Mouse (Mus musculus) intestine, embryonic 15.5 days (tissue): ENCODE data around the gene Ppp1r13l. TPM values are rescaled to one million over a fixed set of nuclear protein-coding genes. Genes with fewer than 3 reads are reported as not detected.

Experiments
- ATAC-seq: fragments of 200-750 bp; cut with Nextera tagmentation; 2 replicates; pipeline ENCODE4 v1.8.0; 2017; ENCODE audit warnings: moderate TSS enrichment, moderate library complexity
- H3K27ac ChIP-seq: fragments of 300-500 bp; sonication (generic); 2 replicates; pipeline ENCODE4 v1.5.1; 2015; ENCODE audit warnings: mild to moderate bottlenecking, inconsistent platforms
- H3K27me3 ChIP-seq: fragments of 300-500 bp; sonication (generic); replicated peaks from 2 replicates; pipeline ENCODE4 v1.6.1; 2015; ENCODE audit warnings: inconsistent platforms
- H3K36me3 ChIP-seq: fragments of 300-500 bp; sonication (generic); 2 replicates; pipeline ENCODE4 v1.6.1; 2015; ENCODE audit warnings: inconsistent platforms
- H3K4me1 ChIP-seq: fragments of 300-500 bp; sonication (generic); replicated peaks from 2 replicates; pipeline ENCODE4 v1.6.1; 2015; ENCODE audit warnings: inconsistent platforms
- H3K4me2 ChIP-seq: fragments of 300-500 bp; sonication (generic); replicated peaks from 2 replicates; pipeline ENCODE4 v1.6.1; 2015; ENCODE audit warnings: mild to moderate bottlenecking, inconsistent platforms
- H3K4me3 ChIP-seq: fragments of 300-500 bp; sonication (generic); replicated peaks from 2 replicates; pipeline ENCODE4 v1.5.1; 2015; ENCODE audit warnings: inconsistent platforms
- H3K9ac ChIP-seq: fragments of 300-500 bp; sonication (generic); 2 replicates; pipeline ENCODE4 v1.6.1; 2015; ENCODE audit warnings: inconsistent platforms
- H3K9me3 ChIP-seq: fragments of 300-500 bp; sonication (generic); 2 replicates; pipeline ENCODE4 v1.6.1; 2016; ENCODE audit warnings: inconsistent platforms
- WGBS: fragments of 180-500 bp; shearing (Covaris S2); methylation state at CpG from one replicate; pipeline ENCODE4 v1.1.7; 2015; 5-methylcytosine and 5-hydroxymethylcytosine counted together
- polyA plus RNA-seq: library from polyadenylated mRNA; unstranded; fragments of >200 nt; fragmentation: Nextera tagmentation; extraction: Ambion mirVana; gene quantifications from 2 replicates; pipeline ENCODE4 v1.2.1, GENCODE M21; 2015

The Ppp1r13l gene
- polyA plus RNA-seq, 1 experiment from 2014 or later, result 4.8 TPM

DNA sequence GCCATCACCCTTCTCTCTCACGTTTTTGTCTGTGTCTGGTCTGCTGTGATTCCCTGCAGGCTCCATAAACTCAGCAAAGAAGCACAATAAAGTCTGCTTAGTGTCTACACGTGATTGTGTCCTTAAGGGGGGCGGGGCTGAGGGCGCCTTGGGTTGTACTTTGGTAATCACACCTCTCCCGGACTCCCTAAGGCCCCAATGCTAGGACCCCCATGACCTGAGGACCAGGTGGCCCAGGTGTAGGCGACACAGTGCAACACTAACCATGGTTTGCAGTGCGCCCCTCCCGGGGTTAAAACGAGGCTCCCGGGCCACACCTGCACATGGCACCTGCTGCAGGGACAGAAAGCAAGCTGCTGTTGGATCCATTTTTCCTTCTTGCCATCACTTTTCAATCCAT lies 18.3 kb upstream of the Ppp1r13l start:
- no peak overlapping the region for H3K9ac ChIP-seq
- H3K4me2 ChIP-seq, result peak overlapping the region; percentile 94
- H3K27me3 ChIP-seq, result no peaks in the 10 kb centered on the region
- ATAC-seq, result no peak
- H3K36me3 ChIP-seq, result no peaks in the 10 kb centered on the region
- 17% methylated on average over 10 of the region's 10 CpGs for WGBS
- peaks cover 36% of the 10 kb centered on the region for H3K4me1 ChIP-seq
- H3K27ac ChIP-seq, result no peak overlapping the region
- H3K4me3 ChIP-seq, result peak overlapping the region; percentile 45; the same call in 1 of the 2 replicates
- no peaks in the 10 kb centered on the region for H3K9me3 ChIP-seq

DNA sequence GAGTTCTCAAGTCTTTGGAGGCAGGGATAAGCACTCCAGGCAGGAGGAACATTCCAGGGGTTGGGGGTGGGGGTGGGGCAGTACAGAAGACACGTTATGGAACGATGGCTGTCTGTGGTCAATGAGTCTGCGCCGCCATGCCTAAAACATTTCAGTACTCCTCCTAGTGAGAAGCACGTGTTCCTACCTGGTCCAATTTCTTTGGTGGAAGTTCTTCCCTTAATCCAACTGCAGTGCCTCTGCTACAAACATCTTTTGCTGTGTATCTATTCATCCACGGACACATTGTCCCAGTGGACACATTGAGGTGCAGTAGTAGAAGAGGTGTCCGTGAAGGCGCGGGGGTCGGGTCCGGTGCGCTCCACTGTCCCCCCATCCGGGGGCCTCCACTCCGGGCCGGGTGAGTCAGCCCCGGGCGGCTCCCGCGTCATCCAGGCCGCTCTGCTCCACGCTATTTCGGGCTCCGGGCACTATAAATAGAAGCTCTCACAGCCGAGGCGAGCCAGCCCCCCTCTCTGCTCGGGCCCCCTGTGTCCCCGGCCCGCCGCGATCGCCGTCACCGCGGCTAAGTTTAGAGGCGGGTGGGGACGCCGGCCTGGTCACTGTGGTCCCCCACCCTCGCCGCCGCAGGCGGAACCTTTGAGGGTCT lies 17.7 kb upstream of the Ppp1r13l start:
- peak overlapping the region; percentile 94 for H3K4me2 ChIP-seq
- H3K36me3 ChIP-seq, result no peaks in the 10 kb centered on the region
- no peaks in the 10 kb centered on the region for H3K27me3 ChIP-seq
- peak overlapping the region; percentile 45 for H3K4me3 ChIP-seq
- peak; percentile 12; the same call in 1 of the 2 replicates for ATAC-seq
- under 1% methylated on average over 41 of the region's 41 CpGs for WGBS
- H3K27ac ChIP-seq, result peak overlapping the region; percentile 7; the same call in 1 of the 2 replicates
- H3K9me3 ChIP-seq, result no peaks in the 10 kb centered on the region
- H3K4me1 ChIP-seq, result peaks cover 36% of the 10 kb centered on the region
- peak overlapping the region; percentile 44 for H3K9ac ChIP-seq

DNA sequence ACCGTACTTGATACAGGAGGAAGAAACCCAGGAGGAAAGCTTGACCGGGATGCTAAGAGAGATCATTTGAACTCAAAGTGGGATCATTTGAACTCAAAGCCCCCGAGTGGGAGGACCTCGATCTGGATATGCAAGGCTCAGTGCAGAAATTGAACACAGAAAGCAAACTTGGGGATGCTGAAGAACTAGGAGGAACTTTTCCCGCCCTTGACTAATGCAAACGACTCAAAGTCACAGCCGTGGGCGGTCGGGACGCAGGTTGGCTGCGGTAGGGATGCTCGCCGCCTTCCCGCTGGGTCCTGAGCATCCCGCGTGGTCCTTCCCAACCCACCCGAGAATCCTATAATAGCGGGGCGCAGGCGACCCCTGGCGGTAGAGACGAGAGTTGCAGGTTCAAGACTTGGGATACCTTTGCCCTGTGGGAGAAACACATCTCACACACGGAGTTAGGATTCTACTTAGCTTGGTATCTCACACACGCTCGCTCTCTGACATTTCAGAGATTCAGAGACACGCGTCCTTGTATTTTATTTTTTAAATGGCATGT lies 17.0 kb upstream of the Ppp1r13l start:
- no peaks in the 10 kb centered on the region for H3K27me3 ChIP-seq
- ATAC-seq, result 0 out of 2 replicates have a peak, but pooled peaks have one; percentile 2
- H3K9ac ChIP-seq, result peak overlapping the region; percentile 44
- H3K4me3 ChIP-seq, result peak overlapping the region; percentile 45
- under 1% methylated on average over 27 of the region's 27 CpGs for WGBS
- H3K9me3 ChIP-seq, result no peaks in the 10 kb centered on the region
- peak overlapping the region; percentile 94 for H3K4me2 ChIP-seq
- peak overlapping the region; percentile 7; the same call in 1 of the 2 replicates for H3K27ac ChIP-seq
- H3K4me1 ChIP-seq, result peaks cover 36% of the 10 kb centered on the region
- H3K36me3 ChIP-seq, result no peaks in the 10 kb centered on the region

DNA sequence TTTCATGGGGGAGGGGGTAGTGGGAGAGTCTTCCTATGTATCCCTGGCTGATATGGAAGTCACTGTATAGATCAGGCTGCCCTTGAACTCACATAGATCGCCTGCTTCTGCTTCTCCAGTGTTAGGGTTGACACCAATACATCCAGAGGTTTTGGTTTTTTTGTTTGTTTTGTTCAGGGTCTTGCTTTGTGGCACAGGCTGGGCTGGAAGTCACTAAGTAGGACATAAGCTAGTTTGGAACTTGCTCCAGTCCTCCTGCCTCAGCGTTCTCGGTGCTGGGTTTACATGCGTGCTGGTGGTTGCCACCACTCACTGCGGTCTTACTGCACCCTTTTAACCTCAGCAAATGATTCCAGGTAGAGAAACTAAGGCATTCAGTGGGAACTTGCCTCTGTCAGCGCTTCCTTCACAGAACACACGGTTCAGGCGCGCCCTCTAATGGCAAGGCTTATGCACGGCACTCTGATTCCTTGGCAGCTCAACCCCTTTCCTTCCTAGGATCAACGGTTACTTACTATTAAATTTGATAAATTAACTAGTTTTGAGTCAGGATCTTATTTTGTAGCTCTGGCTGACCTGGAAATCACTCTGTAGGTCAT lies 16.2 kb upstream of the Ppp1r13l start:
- peak overlapping the region; percentile 6; the same call in 1 of the 2 replicates for H3K9ac ChIP-seq
- no peak for ATAC-seq
- no peak overlapping the region for H3K27ac ChIP-seq
- no peak overlapping the region for H3K4me3 ChIP-seq
- no peaks in the 10 kb centered on the region for H3K9me3 ChIP-seq
- peaks cover 36% of the 10 kb centered on the region for H3K4me1 ChIP-seq
- under 1% methylated on average over 11 of the region's 11 CpGs for WGBS
- peak overlapping the region; percentile 94 for H3K4me2 ChIP-seq
- no peaks in the 10 kb centered on the region; the same call in 1 of the 2 replicates for H3K36me3 ChIP-seq
- H3K27me3 ChIP-seq, result no peaks in the 10 kb centered on the region

GRCm38 (mm10) chr7:19344237-19344847 lies 15.2 kb upstream of the Ppp1r13l start, which contains the start of gene Ercc1:
Gene Ercc1 (plus strand): TSS chr7:19344778.
- Histone ChIP-seq H3K9me3 (no peaks in the 10 kb centered on the region), H3K4me3 (peak within 1 kb of the TSS; percentile 77), H3K36me3 (no peaks in the 10 kb centered on the region; the same call in 1 of the 2 replicates), H3K4me2 (peak within 1 kb of the TSS; percentile 94), H3K4me1 (peaks cover 36% of the 10 kb centered on the region), H3K27ac (peak within 1 kb of the TSS; percentile 86), H3K9ac (peak within 1 kb of the TSS; percentile 70), H3K27me3 (no peaks in the 10 kb centered on the region)
- ATAC-seq, result peak; percentile 2
- WGBS, result 22% methylated on average over 12 of the region's 12 CpGs

DNA sequence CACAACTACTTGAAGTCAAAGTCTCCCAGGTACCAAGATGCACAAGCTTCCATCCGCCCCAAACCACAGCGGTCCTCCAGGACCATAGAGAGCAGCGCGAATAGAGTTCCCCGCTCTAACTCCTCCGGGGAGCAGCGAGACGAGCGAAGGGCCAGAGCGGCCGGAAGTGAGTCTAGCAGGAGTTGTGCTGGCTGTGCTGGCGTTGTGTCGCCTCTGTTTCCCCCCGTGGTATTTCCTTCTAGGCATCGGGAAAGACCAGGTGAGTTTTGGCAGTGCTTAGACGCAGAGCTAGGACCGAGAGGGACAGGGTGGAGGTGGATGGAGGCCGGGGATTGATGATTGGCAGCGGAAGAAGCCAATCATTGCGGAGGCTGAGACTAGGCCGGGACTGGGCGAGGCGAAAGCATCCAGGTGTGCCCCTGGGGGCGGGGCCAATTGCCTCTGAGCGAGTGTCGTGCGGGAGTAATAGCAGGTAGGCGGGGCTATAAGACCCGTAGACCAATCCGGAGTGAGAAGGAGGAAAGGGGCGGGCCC lies 14.5 kb upstream of the Ppp1r13l start:
- Histone ChIP-seq H3K4me1 (peaks cover 36% of the 10 kb centered on the region), H3K9me3 (no peaks in the 10 kb centered on the region), H3K4me2 (peak overlapping the region; percentile 79), H3K4me3 (peak overlapping the region; percentile 77), H3K27ac (peak overlapping the region; percentile 86), H3K36me3 (no peaks in the 10 kb centered on the region; the same call in 1 of the 2 replicates), H3K27me3 (no peaks in the 10 kb centered on the region), H3K9ac (peak overlapping the region; percentile 70)
- WGBS, result under 1% methylated on average over 31 of the region's 31 CpGs
- peak; percentile 96 for ATAC-seq

DNA sequence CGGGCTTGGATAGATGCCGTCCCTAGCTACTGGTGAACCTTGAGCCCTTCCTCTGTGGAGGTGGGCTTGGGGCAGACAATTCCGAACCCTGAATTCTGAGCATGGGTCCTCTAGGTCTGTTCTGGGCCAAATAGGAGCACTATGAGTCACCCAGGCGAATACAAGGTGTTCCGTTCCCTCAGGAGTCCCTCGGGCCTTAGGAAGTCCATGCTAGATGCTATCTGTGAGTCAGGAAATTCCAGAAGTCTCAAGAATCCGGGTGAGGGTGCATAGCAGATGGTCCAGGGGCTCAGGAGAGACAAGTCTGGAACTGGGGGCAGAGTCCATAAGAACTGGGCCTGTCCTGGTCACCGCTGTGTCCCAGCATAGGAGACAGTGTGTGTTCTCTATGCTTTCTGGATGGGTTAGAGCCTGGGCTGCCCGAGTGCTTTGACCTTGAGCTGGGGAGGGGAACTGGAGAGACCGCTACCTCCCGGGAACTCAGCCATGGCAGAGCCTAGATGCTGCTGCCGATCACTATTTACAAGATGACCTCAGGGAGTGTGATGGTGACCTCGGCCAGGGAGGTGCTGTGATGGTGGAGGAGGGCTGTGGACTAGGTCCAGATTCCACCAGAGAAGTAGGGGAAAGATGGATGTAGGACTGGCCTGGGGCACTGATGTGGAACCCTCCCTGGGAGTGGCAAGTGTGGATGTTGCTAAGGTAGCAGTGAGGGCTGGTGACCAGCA lies 10.2 kb upstream of the Ppp1r13l start:
- Histone ChIP-seq H3K4me1 (peaks cover 12% of the 10 kb centered on the region), H3K9ac (no peak overlapping the region), H3K36me3 (peaks cover 3% of the 10 kb centered on the region; the same call in 1 of the 2 replicates), H3K27me3 (no peaks in the 10 kb centered on the region), H3K9me3 (no peaks in the 10 kb centered on the region), H3K4me2 (no peak overlapping the region), H3K4me3 (no peak overlapping the region), H3K27ac (no peak overlapping the region)
- ATAC-seq, result no peak
- WGBS, result 82% methylated on average over 13 of the region's 13 CpGs

GRCm38 (mm10) chr7:19350221-19350620 lies 9.3 kb upstream of the Ppp1r13l start:
- no peak for ATAC-seq
- Histone ChIP-seq H3K4me2 (no peak overlapping the region), H3K4me1 (peaks cover 8% of the 10 kb centered on the region), H3K9ac (no peak overlapping the region), H3K9me3 (no peaks in the 10 kb centered on the region), H3K27me3 (no peaks in the 10 kb centered on the region), H3K27ac (no peak overlapping the region), H3K36me3 (peaks cover 5% of the 10 kb centered on the region; the same call in 1 of the 2 replicates), H3K4me3 (no peak overlapping the region)
- WGBS, result 92% methylated on average over 8 of the region's 8 CpGs

DNA sequence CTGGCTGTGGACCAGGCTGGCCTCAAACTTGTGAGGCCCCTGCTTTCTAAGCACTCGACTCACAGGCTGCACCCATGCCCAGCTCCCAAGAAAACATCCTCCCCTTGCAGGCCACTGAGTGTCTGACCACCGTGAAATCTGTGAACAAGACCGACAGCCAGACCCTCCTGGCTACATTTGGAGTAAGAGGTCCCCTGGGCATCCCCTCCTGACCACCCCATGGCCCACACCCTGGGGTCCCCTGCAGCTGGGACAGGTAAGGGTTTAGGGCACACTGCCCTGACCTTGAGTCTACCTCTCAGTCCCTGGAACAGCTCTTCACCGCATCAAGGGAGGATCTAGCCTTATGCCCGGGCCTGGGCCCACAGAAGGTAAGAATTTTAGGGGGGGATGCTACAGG lies 4.6 kb upstream of the Ppp1r13l start:
- 87% methylated on average over 5 of the region's 5 CpGs for WGBS
- Histone ChIP-seq H3K4me2 (no peak overlapping the region), H3K9me3 (no peaks in the 10 kb centered on the region), H3K27me3 (no peaks in the 10 kb centered on the region), H3K9ac (no peak overlapping the region), H3K4me1 (peaks cover 10% of the 10 kb centered on the region), H3K4me3 (no peak overlapping the region), H3K27ac (no peak overlapping the region), H3K36me3 (peaks cover 18% of the 10 kb centered on the region; the same call in 1 of the 2 replicates)
- no peak for ATAC-seq

- WGBS, result 73% methylated on average over 10 of the region's 10 CpGs
- no peak overlapping the region for H3K27ac ChIP-seq
- no peak overlapping the region for H3K4me2 ChIP-seq
- no peak for ATAC-seq
- H3K36me3 ChIP-seq, result peaks cover 15% of the 10 kb centered on the region; the same call in 1 of the 2 replicates
- H3K9ac ChIP-seq, result no peak overlapping the region
- no peaks in the 10 kb centered on the region for H3K27me3 ChIP-seq
- H3K9me3 ChIP-seq, result no peaks in the 10 kb centered on the region
- H3K4me1 ChIP-seq, result peaks cover 19% of the 10 kb centered on the region
- H3K4me3 ChIP-seq, result no peak overlapping the region
Observed at GRCm38 (mm10) chr7:19356311-19356710, 3.2 kb upstream of the Ppp1r13l start.
